Mouse (Mus musculus) liver, embryonic 16.5 days (tissue): ENCODE measurements around the gene Macrod2. TPM values are rescaled to one million over a fixed set of nuclear protein-coding genes. Genes with fewer than 3 reads are reported as not detected.

Source experiments
- ATAC-seq: fragments of 200-750 bp; cut with Nextera tagmentation; 2 replicates; pipeline ENCODE4 v1.8.0; 2017; ENCODE audit warnings: low read depth, mild to moderate bottlenecking, moderate number of reproducible peaks, moderate library complexity
- H3K27ac ChIP-seq: fragments of 300-500 bp; sonication (generic); 2 replicates; pipeline ENCODE4 v1.5.1; 2014; ENCODE audit warnings: mild to moderate bottlenecking, low read length
- H3K27me3 ChIP-seq: fragments of 300-500 bp; sonication (generic); 2 replicates; pipeline ENCODE4 v1.6.1; 2014; ENCODE audit warnings: low read depth, low read length, mixed read lengths; ENCODE audit not compliant: control insufficient read depth, insufficient read depth
- H3K36me3 ChIP-seq: fragments of 300-500 bp; sonication (generic); 2 replicates; pipeline ENCODE4 v1.6.1; 2014; ENCODE audit warnings: mild to moderate bottlenecking; ENCODE audit not compliant: control insufficient read depth, insufficient read depth
- H3K4me1 ChIP-seq: fragments of 300-500 bp; sonication (generic); 2 replicates; pipeline ENCODE4 v1.6.1; 2014; ENCODE audit warnings: low read depth, low read length, mixed read lengths; ENCODE audit not compliant: control insufficient read depth
- H3K4me2 ChIP-seq: fragments of 300-500 bp; sonication (generic); 2 replicates; pipeline ENCODE4 v1.6.1; 2014; ENCODE audit warnings: low read depth, low read length, mixed read lengths
- H3K4me3 ChIP-seq: fragments of 300-500 bp; sonication (generic); 2 replicates; pipeline ENCODE4 v1.5.1; 2014; ENCODE audit warnings: low read depth, mild to moderate bottlenecking, low read length
- H3K9ac ChIP-seq: fragments of 300-500 bp; sonication (generic); 2 replicates; pipeline ENCODE4 v1.6.1; 2014; ENCODE audit warnings: low read depth, low read length
- H3K9me3 ChIP-seq: fragments of 300-500 bp; sonication (generic); replicated peaks from 2 replicates; pipeline ENCODE4 v1.6.1; 2016; ENCODE audit warnings: low read length; ENCODE audit not compliant: control insufficient read depth
- WGBS: fragments of 180-500 bp; shearing (Covaris S2); extraction: QIAGEN DNeasy Blood & Tissue Kit; methylation state at CpG from one replicate; pipeline ENCODE4 v1.1.7; 2014; ENCODE audit not compliant: insufficient replicate concordance; 5-methylcytosine and 5-hydroxymethylcytosine counted together
- polyA plus RNA-seq: library from polyadenylated mRNA; unstranded; fragments of >200 nt; fragmentation: Nextera tagmentation; extraction: Ambion mirVana; gene quantifications from 2 replicates; pipeline ENCODE4 v1.2.1, GENCODE M21; 2015

Gene Macrod2
- polyA plus RNA-seq, 1 experiment from 2014 or later, result 5.5 TPM

DNA sequence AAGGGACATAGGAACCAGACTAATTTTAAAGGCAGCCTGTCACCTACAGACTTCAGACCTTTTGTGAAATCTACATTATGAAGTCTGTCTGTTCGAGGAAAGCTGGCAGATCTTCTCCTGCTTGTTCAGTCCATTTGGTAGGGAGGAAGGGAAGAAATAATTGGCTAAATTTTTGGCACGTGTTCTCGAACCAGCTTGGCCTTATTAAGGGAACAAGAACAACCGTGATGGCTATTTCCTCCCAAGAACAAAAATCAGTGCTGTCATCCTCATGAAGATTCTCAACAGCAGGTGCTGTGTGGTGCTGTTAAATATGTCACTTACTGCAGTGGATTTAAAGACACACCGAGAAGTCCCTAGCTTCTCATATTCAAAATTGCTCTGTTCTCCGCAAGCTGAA lies 1859.5 kb downstream of the Macrod2 start:
- no peaks in the 10 kb centered on the region for H3K9me3 ChIP-seq
- WGBS, result 72% methylated on average over 6 of the region's 6 CpGs
- no peak overlapping the region for H3K27ac ChIP-seq
- no peak overlapping the region for H3K4me2 ChIP-seq
- no peak for ATAC-seq
- no peaks in the 10 kb centered on the region for H3K27me3 ChIP-seq
- no peak overlapping the region for H3K9ac ChIP-seq
- no peak overlapping the region for H3K4me3 ChIP-seq
- no peaks in the 10 kb centered on the region for H3K36me3 ChIP-seq
- H3K4me1 ChIP-seq, result no peaks in the 10 kb centered on the region

GRCm38 (mm10) chr2:142257501-142257900 lies 1862.4 kb downstream of the Macrod2 start:
- Histone ChIP-seq H3K4me3 (no peak overlapping the region), H3K36me3 (no peaks in the 10 kb centered on the region), H3K9ac (no peak overlapping the region), H3K4me1 (no peaks in the 10 kb centered on the region), H3K9me3 (no peaks in the 10 kb centered on the region), H3K27me3 (no peaks in the 10 kb centered on the region), H3K27ac (no peak overlapping the region), H3K4me2 (no peak overlapping the region)
- 83% methylated on average over 1 of the region's 1 CpGs for WGBS
- no peak for ATAC-seq

DNA sequence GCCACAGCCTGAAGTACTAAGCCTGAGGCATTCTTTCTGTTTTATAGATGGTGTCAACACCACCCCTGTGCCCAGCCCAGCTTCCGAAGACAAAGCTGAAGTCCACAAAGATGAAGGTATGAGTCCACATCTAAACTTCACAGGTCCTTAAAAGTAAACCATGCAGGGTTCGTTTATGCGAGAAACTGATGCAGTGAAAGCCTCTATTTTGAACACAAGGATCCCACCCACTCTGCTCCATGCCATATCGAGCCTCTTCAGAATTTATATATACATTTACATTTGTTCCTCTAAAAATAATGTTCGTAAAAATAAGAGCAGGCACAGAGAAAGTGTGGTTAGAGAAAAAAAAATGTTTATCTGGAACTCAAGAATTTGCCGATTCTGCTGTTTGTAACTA lies 1865.9 kb downstream of the Macrod2 start:
- Histone ChIP-seq H3K9me3 (no peaks in the 10 kb centered on the region), H3K4me3 (no peak overlapping the region), H3K27me3 (no peaks in the 10 kb centered on the region), H3K36me3 (no peaks in the 10 kb centered on the region), H3K9ac (no peak overlapping the region), H3K4me2 (no peak overlapping the region), H3K27ac (no peak overlapping the region), H3K4me1 (no peaks in the 10 kb centered on the region)
- 63% methylated on average over 6 of the region's 6 CpGs for WGBS
- ATAC-seq, result no peak

- 53% methylated on average over 2 of the region's 2 CpGs for WGBS
- Histone ChIP-seq H3K4me1 (no peaks in the 10 kb centered on the region), H3K9ac (no peak overlapping the region), H3K27me3 (no peaks in the 10 kb centered on the region), H3K4me3 (no peak overlapping the region), H3K27ac (no peak overlapping the region), H3K36me3 (no peaks in the 10 kb centered on the region), H3K9me3 (no peaks in the 10 kb centered on the region), H3K4me2 (no peak overlapping the region)
- ATAC-seq, result no peak
Measured at GRCm38 (mm10) chr2:142264697-142265096, 1869.6 kb downstream of the Macrod2 start.

- WGBS, result 69% methylated on average over 2 of the region's 2 CpGs
- no peaks in the 10 kb centered on the region for H3K27me3 ChIP-seq
- no peak for ATAC-seq
- no peak overlapping the region for H3K4me3 ChIP-seq
- no peaks in the 10 kb centered on the region for H3K36me3 ChIP-seq
- no peaks in the 10 kb centered on the region for H3K9me3 ChIP-seq
- no peak overlapping the region for H3K9ac ChIP-seq
- H3K4me1 ChIP-seq, result no peaks in the 10 kb centered on the region
- no peak overlapping the region for H3K27ac ChIP-seq
- no peak overlapping the region for H3K4me2 ChIP-seq
Measured at GRCm38 (mm10) chr2:142267836-142268235, 1872.7 kb downstream of the Macrod2 start.

DNA sequence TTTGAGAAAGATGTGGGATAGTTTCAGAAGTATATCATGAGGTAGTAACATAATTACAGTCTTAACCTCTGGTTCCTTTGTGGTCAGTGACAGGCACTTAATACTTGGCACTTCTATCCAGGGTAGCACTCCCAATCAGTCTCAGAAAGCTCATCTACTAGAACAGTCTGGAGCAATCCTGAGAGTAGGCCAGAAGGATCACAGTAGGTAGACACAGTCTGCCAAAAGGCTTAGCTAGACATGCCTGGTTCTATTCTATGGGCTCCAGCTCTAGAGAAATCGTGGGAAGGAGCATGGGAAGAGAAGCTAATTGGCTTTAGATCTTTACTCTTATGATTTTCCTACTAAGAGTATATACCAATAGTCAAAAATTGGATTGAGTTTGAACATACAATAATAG lies 1891.7 kb downstream of the Macrod2 start:
- no peaks in the 10 kb centered on the region for H3K4me1 ChIP-seq
- no peak overlapping the region for H3K4me3 ChIP-seq
- 22% methylated on average over 1 of the region's 1 CpGs for WGBS
- no peak for ATAC-seq
- no peak overlapping the region for H3K4me2 ChIP-seq
- no peaks in the 10 kb centered on the region for H3K9me3 ChIP-seq
- H3K9ac ChIP-seq, result no peak overlapping the region
- no peak overlapping the region for H3K27ac ChIP-seq
- no peaks in the 10 kb centered on the region for H3K36me3 ChIP-seq
- H3K27me3 ChIP-seq, result no peaks in the 10 kb centered on the region

DNA sequence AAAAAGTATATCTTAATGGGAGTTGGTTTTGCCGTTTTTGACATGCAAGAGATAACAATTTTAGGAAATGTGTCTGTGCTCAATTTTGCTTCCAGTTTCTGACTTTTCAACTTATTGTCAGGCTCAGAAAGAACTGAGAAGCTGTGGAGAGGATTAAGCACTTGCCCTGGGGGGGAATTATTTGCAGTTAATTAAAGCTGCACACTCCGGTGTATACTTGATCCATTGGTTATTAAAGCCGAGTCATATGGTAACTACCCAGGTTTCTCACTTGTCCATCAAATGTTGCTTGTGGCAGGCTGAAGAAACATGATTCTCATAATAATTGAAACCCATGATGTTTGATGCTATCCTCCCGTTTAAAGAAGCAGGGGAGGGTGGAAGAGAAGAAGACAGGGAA lies 1899.7 kb downstream of the Macrod2 start:
- 72% methylated on average over 4 of the region's 4 CpGs for WGBS
- Histone ChIP-seq H3K36me3 (no peaks in the 10 kb centered on the region), H3K4me2 (no peak overlapping the region), H3K9ac (no peak overlapping the region), H3K4me3 (no peak overlapping the region), H3K27ac (no peak overlapping the region), H3K27me3 (no peaks in the 10 kb centered on the region), H3K4me1 (no peaks in the 10 kb centered on the region), H3K9me3 (no peaks in the 10 kb centered on the region; the same call in 1 of the 2 replicates)
- ATAC-seq, result no peak

DNA sequence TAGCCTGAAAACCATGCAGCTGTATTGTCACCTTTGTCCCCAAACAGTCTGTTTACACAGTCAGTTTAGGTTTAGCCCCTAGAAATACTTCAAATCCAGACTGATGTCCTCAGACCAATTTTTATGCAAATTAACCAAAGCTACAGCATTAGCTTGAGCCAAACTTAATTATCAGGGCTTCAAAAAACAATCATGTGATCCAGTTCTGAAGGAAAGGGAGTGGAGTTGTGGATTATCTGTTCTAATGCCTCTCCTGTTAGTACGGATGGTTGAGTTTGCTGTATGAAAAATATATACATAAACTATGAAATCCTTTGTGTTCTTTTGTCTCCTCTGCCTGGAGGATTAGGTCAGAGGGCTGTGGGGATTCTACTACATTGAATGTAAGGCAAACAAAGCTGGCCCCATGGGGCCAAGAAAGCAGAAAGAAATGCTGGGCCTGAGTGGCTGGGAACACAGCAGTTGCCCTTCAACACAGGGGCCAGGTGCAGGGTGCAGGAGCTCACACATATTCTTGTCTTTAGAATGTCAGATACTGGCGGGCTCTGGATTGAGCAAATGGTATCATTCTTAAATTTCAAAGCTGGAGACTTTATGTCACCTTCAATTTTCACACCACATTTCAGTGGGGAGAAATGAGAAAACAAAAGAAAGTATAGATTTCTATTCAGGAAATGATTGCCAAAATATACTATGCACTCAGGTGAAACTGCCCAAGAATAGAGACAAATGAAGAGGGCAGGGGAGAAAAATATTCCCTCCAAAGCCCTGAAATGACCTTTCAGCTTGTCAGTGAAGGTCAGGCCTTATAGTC lies 1908.2 kb downstream of the Macrod2 start:
- no peak for ATAC-seq
- WGBS, result 36% methylated on average over 2 of the region's 2 CpGs
- Histone ChIP-seq H3K9ac (no peak overlapping the region), H3K4me1 (no peaks in the 10 kb centered on the region), H3K27ac (no peak overlapping the region), H3K36me3 (no peaks in the 10 kb centered on the region), H3K4me3 (no peak overlapping the region), H3K4me2 (no peak overlapping the region), H3K9me3 (no peaks in the 10 kb centered on the region; the same call in 1 of the 2 replicates), H3K27me3 (no peaks in the 10 kb centered on the region)

DNA sequence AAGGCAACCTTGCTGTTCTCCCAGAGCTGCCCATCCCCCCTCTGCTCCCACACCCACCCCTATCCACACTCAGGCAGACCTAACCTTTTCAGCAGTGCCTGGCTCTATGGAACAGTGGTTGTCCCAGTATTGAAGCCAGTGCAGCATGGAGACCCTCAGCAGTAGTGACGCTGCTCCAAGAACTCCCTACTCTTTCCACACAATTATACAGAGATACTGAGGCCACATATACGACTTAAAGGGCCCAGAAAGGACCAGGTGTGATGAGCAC lies 1908.7 kb downstream of the Macrod2 start:
- 49% methylated on average over 2 of the region's 2 CpGs for WGBS
- no peak overlapping the region for H3K4me3 ChIP-seq
- no peak overlapping the region for H3K9ac ChIP-seq
- no peaks in the 10 kb centered on the region for H3K27me3 ChIP-seq
- H3K4me1 ChIP-seq, result no peaks in the 10 kb centered on the region
- no peak overlapping the region for H3K4me2 ChIP-seq
- H3K9me3 ChIP-seq, result no peaks in the 10 kb centered on the region; the same call in 1 of the 2 replicates
- ATAC-seq, result no peak
- H3K36me3 ChIP-seq, result no peaks in the 10 kb centered on the region
- H3K27ac ChIP-seq, result no peak overlapping the region
